Mouse (Mus musculus) granulocyte monocyte progenitor cell, adult 5-6 weeks (primary cell): ENCODE data around the gene Snrpb. TPM values are rescaled to one million over a fixed set of nuclear protein-coding genes. Genes with fewer than 3 reads are reported as not detected.

Source experiments
- ATAC-seq: replicated peaks from 2 replicates; pipeline ENCODE4 v1.8.0; 2016; ENCODE audit warnings: mild to moderate bottlenecking, moderate TSS enrichment, inconsistent platforms; ENCODE audit not compliant: poor library complexity, severe bottlenecking
- total RNA-seq, 2 experiments: library from RNA; stranded (forward) in 1 of 2; stranded (reverse) in 1 of 2; fragments of 200-712, 200-1000 nt in 1 of 2; fragments of >200 nt in 1 of 2; fragmentation: Nextera tagmentation in 1 of 2; gene quantifications; 2 replicates each; pipeline ENCODE4 v1.2.3; 2014 to 2017

Snrpb gene
- total RNA-seq (2014; fragmentation: Nextera tagmentation) = 270 and 359 TPM in 2 replicates
- 191 and 210 TPM in 2 replicates for total RNA-seq (2017)

DNA sequence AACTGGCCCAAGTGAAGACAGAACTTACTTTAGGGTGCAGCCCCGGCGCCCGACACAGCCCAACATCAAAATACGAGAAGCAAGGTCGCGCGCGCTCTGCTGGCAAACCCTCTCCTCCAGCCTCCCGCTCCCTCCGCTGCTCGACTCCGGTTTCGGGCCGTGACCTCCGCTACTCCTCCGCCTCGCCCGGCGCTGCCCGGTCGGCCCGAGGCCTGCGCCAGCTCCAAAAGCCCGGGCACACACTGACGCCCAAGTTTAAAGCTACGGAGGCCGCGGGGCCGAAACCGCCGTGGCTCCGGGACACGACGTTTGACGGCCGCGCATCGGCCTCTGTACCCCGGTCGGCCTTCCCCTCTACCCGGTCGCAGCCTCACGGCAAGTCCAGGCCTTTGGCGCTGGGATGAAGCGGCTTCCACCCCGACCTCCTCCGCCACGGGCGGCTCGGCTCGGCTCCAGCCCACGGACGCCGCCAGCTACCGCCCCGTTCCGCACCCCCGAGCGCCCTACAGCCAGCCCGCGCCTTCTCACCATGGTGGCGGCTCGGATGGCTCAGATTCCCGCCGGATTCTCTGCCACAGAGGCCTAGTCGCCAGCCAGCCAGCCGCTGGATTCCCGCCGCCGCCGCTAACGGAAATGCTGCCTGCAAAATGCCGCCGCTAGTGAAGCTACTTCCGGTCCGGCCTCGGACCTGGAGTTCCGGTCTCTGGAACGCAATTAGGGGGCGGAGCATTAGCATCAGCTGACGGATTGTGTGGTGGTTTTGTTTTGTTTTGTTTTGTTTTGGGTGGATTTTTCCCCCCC lies at the start of gene Snrpb:
Gene Snrpb (minus strand): TSS at position 698 of the 801 bp plus-strand sequence.
- peak; percentile 80 for ATAC-seq

DNA sequence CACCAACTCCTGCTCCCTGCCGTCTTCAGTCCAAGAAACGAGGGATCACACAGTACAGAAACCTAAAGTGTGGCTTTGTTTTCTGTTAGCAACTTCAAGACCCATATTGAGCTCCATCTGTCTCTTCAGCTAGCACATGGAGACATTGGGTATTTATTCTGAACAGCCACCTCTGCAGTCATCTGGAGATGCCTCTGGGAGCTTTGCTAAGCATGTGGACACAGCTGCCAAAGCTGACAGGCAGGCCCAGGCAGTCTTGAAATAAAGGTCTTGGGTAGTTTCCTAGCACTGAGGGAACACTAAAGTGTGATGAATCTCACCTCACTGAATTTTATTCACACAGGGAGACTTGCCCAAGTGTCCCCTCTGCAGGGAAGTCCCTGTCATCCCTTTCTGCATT lies 32.4 kb upstream of the Snrpb start:
- ATAC-seq = no peak

DNA sequence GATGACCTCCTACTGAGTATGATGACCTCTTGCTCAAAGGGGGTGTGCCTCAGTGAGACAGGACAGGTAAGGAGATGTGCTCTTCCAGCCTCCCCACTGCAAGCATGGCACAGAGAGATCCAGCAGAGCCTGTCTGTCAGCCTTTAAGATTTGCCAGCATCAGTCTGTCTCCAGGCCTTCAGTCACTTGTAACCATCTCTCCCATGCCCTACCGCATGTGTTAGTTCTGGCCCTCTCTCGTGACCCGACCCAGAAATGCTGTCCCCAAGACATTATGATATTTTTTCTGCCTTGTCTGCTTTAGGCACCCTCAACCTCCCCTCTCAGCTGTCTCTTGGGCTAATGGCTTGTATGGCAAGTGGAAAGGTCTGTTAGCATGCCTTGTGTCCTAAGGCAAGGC lies 30.4 kb upstream of the Snrpb start:
- ATAC-seq = no peak

GRCm38 (mm10) chr2:130207996-130208395 lies 28.8 kb upstream of the Snrpb start:
- no peak for ATAC-seq

DNA sequence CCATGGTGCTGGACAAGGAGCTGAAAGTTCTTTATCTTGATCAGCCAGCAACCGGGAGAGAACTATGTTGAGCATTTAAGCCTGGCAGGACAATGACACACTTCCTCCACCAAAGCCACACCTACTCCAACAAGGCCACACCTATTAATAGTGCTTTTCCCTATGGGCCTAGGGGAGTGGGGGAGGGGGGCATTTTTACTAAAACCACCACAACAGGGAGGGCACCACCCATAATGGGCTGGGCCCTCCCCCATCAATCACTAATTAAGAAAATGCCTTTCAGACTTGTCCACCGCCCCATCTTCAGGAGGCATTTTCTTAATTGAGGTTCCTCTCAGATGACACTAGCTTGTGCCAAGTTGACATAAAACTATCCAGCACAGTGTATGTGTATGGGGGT lies 28.2 kb upstream of the Snrpb start:
- no peak for ATAC-seq

DNA sequence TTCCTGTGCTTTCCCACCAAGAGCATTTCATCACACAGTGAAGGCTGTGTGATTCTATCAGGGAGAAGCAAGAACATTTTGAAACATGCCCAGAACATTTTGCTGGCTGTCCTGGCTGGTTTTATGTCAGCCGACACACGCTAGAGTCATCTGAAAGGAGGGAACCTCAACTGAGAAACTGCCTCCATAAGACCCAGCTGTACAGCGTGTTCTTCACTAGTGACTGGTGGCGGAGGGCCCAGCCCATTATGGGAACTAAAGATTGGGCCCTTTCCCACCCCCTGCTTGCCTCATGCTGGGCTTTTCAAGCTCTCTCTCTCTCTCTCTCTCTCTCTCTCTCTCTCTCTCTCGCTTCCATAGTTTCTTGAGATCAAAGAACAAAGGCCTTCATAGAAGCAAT lies 21.8 kb upstream of the Snrpb start:
- no peak for ATAC-seq

DNA sequence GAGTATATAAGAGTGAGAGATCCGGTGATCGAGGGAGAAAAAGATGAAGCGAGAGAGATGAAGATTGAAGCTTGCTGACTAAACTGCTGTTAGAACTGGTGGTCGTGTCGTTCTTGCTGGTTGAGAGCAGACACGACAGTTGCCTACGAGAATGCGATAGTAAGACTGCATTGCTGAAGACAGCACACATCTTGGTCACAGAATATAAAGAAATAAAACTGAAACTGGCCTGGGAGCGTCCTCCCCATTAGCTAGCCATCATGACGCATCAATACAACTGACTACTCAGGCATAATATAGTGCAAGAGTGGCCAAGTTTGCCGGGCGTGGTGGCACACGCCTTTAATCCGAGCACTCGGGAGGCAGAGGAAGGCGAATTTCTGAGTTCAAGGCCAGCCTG lies 15.7 kb upstream of the Snrpb start, which contains the start of gene Tmc2:
Gene Tmc2 (plus strand): TSS at position 301 of the 400 bp plus-strand sequence.
- no peak for ATAC-seq

GRCm38 (mm10) chr2:130188391-130188790 lies 9.2 kb upstream of the Snrpb start:
- ATAC-seq = no peak

DNA sequence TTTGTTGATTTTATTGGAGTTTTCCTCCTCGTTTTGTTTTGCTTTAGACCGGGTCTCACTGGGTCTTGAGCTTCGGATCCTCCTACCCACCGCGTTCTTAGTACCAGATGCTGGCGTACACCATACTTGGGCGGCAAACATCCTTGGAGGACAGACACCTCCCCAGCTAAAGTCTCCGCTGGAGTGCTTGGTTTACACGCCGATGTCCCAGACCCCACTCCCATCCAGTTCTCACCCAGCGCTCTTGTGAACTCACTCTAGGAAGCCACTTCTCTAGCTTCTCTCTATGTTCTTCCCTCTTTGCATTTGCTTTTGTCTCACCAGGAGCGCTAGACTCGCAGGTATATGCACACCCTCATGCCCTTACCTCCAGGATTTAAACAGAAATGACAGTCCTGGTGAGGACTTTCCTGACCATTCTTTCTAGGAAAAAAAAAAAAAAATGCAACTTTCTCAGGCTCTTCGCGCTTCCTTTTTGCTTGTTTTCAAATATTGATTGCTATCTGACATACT lies 360 bp upstream of the Snrpb start:
- peak; percentile 27 for ATAC-seq

- no peak for ATAC-seq
Observed at GRCm38 (mm10) chr2:130178381-130178705, 860 bp downstream of the Snrpb start.

DNA sequence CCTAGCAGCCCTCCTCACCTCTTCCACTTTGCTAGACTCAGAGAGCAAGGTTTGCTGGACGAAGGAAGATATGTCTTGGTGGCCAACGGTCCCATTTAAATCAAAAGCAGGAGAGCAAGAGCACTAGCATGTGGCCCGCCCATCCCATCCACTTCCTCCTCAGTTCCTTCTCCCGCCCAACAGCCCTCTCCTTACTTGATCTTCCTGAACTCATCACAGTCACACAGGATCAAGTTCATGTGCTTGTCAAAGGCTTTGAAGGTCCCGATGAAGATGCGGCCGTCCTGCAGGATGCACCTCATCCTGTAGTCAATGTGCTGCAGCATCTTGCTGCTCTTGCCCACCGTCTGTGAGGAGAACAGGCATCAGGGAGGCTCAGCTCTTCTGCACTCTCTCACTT lies 2.4 kb downstream of the Snrpb start:
- no peak for ATAC-seq

DNA sequence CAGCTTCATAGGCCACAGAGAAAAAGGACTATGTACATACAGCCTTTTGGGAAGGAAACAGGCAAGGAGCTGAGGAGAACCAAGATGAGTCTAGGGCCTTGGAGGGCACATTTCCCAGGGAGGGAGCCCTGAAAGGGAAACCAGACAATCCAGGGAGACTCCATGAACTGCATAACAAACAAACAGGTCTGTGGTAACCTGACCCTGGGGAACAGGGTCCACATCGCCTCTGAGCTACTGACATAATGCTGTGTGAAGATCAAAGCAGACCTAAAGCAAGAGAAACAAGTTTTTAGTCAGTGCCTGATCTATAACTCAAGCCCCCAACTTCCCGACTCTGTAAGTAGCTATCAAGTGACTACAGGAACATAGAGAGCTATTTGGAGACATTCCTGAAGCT lies 7.5 kb downstream of the Snrpb start:
- no peak for ATAC-seq

- ATAC-seq = peak; percentile 58; the same call in 1 of the 2 replicates
Observed at GRCm38 (mm10) chr2:130167861-130168260, 11.3 kb downstream of the Snrpb start.

GRCm38 (mm10) chr2:130166311-130167214 lies 12.6 kb downstream of the Snrpb start:
- ATAC-seq = peak; percentile 47

DNA sequence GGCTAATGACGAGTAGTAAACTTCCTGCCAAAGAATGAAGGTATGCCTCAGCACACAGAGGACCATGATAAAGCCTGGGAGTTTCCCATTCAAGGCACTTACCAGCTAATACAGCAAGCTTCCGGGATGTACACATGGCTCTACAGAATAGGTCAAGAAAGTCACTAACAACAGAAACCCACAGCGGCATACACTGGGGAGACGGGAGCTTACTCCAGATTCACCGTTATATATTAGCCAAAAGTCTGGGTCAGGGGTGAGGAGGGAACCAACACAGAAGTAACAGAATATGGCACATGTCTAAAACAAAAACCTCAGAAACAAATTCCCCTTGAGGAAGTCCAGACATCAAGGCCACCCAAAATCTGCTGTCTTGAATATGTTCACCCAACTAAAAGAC lies 16.5 kb downstream of the Snrpb start:
- ATAC-seq = no peak

DNA sequence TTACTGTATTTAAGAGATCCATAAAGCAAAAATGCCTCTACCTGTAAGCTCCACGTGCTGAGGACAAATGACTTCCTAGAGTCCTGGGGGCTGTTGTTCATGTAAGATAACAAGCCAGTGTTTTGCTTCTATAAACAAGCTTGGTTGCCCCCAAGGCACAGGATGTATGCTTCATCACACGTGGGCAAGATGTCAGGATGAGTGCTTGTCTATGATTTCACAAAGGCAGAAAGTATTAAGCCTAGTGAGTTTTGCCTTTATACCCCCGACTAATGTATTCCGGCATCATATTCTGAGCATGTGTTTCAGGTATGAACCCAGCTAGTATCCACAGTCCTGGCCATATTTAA lies 21.1 kb downstream of the Snrpb start:
- no peak for ATAC-seq

GRCm38 (mm10) chr2:130157231-130158087 lies 21.7 kb downstream of the Snrpb start:
- ATAC-seq = no peak

- ATAC-seq = no peak
Observed at GRCm38 (mm10) chr2:130155851-130156250, 23.4 kb downstream of the Snrpb start.

DNA sequence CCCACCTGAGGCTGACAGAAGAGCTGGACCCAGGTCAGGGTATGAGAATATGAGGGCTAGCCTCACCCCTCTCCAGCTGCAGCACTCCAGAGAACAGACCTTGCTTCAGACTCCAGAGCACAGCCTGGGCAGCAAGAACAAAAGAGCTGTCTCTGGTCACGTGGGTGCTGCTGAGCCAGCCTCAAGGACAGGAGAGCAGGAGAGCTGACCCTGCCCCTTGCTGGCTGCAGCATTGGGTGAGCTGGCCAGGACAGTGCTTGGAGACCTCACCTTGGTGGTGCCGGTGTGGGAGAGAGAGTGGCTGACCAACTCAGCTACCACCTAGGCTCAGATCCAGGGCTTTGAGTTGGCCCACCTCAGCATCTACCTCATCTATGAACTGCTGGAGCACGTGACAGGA lies 24.0 kb downstream of the Snrpb start:
- ATAC-seq = no peak

- no peak for ATAC-seq
Observed at GRCm38 (mm10) chr2:130146089-130146668, 33.0 kb downstream of the Snrpb start.
